Mouse (Mus musculus) lung, postnatal 0 days (tissue): ENCODE measurements around the gene Dclk2. TPM values are rescaled to one million over a fixed set of nuclear protein-coding genes. Genes with fewer than 3 reads are reported as not detected.

ENCODE experiments used
- ATAC-seq: fragments of 200-750 bp; cut with Nextera tagmentation; 2 replicates; pipeline ENCODE4 v1.8.0; 2017; ENCODE audit warnings: moderate library complexity
- DNase-seq: peaks from one replicate; pipeline ENCODE4 v3.0.0-alpha.2; 2016; ENCODE audit warnings: low spot score
- H3K27ac ChIP-seq: fragments of 300-500 bp; sonication (generic); 2 replicates; pipeline ENCODE4 v1.5.1; 2014; ENCODE audit warnings: antibody characterized with exemption, mild to moderate bottlenecking, low read length, mixed read lengths
- H3K27me3 ChIP-seq: fragments of 300-500 bp; sonication (generic); replicated peaks from 2 replicates; pipeline ENCODE4 v1.6.1; 2014; ENCODE audit warnings: low read length, mixed read lengths; ENCODE audit not compliant: insufficient read depth
- H3K36me3 ChIP-seq: fragments of 300-500 bp; sonication (generic); 2 replicates; pipeline ENCODE4 v1.6.1; 2014; ENCODE audit warnings: low read length, mixed read lengths; ENCODE audit not compliant: insufficient read depth
- H3K4me1 ChIP-seq: fragments of 300-500 bp; sonication (generic); 2 replicates; pipeline ENCODE4 v1.6.1; 2014; ENCODE audit warnings: antibody characterized with exemption, low read depth, low read length, mixed read lengths; ENCODE audit not compliant: insufficient read depth
- H3K4me2 ChIP-seq: fragments of 300-500 bp; sonication (generic); replicated peaks from 2 replicates; pipeline ENCODE4 v1.6.1; 2014; ENCODE audit warnings: low read depth, mild to moderate bottlenecking, low read length, moderate library complexity, mixed read lengths
- H3K4me3 ChIP-seq: fragments of 300-500 bp; sonication (generic); 2 replicates; pipeline ENCODE4 v1.5.1; 2014; ENCODE audit warnings: low read depth, low read length
- H3K9ac ChIP-seq: fragments of 300-500 bp; sonication (generic); replicated peaks from 2 replicates; pipeline ENCODE4 v1.6.1; 2014; ENCODE audit warnings: low read depth, mild to moderate bottlenecking
- H3K9me3 ChIP-seq: fragments of 300-500 bp; sonication (generic); 2 replicates; pipeline ENCODE4 v1.6.1; 2016; ENCODE audit warnings: low read length, mixed read lengths
- CTCF ChIP-seq: IDR thresholded peaks from 2 replicates; pipeline ENCODE4 v1.5.1; 2016; ENCODE audit warnings: antibody characterized with exemption, mild to moderate bottlenecking
- EP300 ChIP-seq: IDR thresholded peaks from 2 replicates; pipeline ENCODE4 v1.6.1; 2016; ENCODE audit warnings: antibody characterized with exemption, mild to moderate bottlenecking, control low read depth
- WGBS: fragments of 180-500 bp; shearing (Covaris S2); extraction: QIAGEN DNeasy Blood & Tissue Kit; methylation state at CpG from one replicate; pipeline ENCODE4 v1.1.7; 2014; 5-methylcytosine and 5-hydroxymethylcytosine counted together
- polyA plus RNA-seq: library from polyadenylated mRNA; unstranded; fragments of >200 nt; fragmentation: Nextera tagmentation; extraction: Ambion mirVana; gene quantifications from 2 replicates; pipeline ENCODE4 v1.2.1, GENCODE M21; 2015

Gene Dclk2
- polyA plus RNA-seq, 1 experiment from 2014 or later, result 2.1 TPM

- Histone ChIP-seq H3K36me3 (no peaks in the 10 kb centered on the region), H3K9me3 (no peaks in the 10 kb centered on the region), H3K4me3 (no peak overlapping the region), H3K27ac (no peak overlapping the region), H3K27me3 (no peaks in the 10 kb centered on the region), H3K4me1 (no peaks in the 10 kb centered on the region), H3K4me2 (no peak overlapping the region), H3K9ac (no peak overlapping the region)
- ATAC-seq (no peak), DNase-seq (no peak)
- TF ChIP-seq EP300, result no peak
- TF ChIP-seq CTCF, result no peak
- 59% methylated on average over 3 of the region's 3 CpGs for WGBS
Observed at GRCm38 (mm10) chr3:86852867-86853266, 67.8 kb downstream of the Dclk2 start.

DNA sequence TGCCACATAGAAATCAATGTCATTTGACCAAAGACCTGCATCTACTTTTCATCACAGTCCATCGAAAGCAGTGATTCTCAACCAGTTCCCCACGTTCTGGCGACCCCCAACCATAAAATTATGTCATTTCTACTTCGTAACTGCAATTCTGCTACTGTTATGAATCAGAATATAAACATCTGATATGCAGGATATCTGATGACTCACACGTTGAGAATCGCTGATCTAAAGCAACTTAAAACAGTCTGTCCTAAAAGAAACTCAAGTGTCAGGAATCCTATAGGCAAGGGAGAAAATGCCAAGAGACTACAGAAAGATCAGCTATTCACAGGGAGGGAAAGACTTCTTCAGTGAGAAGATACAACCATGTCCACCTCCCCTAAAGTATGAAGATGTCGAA lies 69.5 kb downstream of the Dclk2 start:
- TF ChIP-seq EP300 (no peak), CTCF (no peak)
- Histone ChIP-seq H3K4me1 (no peaks in the 10 kb centered on the region), H3K36me3 (no peaks in the 10 kb centered on the region), H3K9me3 (no peaks in the 10 kb centered on the region), H3K4me3 (no peak overlapping the region), H3K27ac (no peak overlapping the region), H3K4me2 (no peak overlapping the region), H3K9ac (no peak overlapping the region), H3K27me3 (no peaks in the 10 kb centered on the region)
- DNase-seq (no peak), ATAC-seq (no peak)
- WGBS, result 73% methylated on average over 7 of the region's 7 CpGs

- no peak overlapping the region for H3K4me3 ChIP-seq
- DNase-seq, result no peak
- H3K9ac ChIP-seq, result no peak overlapping the region
- TF ChIP-seq CTCF, result no peak
- TF ChIP-seq EP300, result no peak
- 62% methylated on average over 10 of the region's 10 CpGs for WGBS
- H3K27me3 ChIP-seq, result no peaks in the 10 kb centered on the region
- H3K4me1 ChIP-seq, result no peaks in the 10 kb centered on the region
- H3K27ac ChIP-seq, result no peak overlapping the region
- no peak overlapping the region for H3K4me2 ChIP-seq
- H3K9me3 ChIP-seq, result no peaks in the 10 kb centered on the region
- no peaks in the 10 kb centered on the region for H3K36me3 ChIP-seq
- no peak for ATAC-seq
Observed at GRCm38 (mm10) chr3:86850394-86851030, 70.1 kb downstream of the Dclk2 start.

DNA sequence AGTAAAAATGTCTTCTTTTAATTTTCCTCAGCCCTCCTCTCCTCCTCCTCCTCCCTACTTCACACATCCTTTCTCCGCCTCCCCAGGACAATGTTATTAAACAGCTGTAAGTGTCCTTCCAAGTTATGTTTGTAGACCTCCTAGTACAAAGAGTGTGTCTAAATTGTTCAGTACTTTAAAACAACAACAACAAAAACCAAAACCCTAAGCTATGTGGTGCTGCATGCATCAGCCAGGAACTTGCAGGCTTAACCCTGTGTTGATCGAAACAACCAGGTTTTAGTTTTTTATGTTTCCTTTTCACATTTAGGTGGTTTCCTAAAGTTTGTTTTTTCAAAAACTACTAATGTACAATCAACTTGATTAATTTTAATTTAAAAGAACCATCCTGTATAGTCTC lies 71.3 kb downstream of the Dclk2 start:
- no peaks in the 10 kb centered on the region for H3K27me3 ChIP-seq
- no peak overlapping the region for H3K9ac ChIP-seq
- no peaks in the 10 kb centered on the region for H3K9me3 ChIP-seq
- 92% methylated on average over 2 of the region's 2 CpGs for WGBS
- ATAC-seq (no peak), DNase-seq (no peak)
- TF ChIP-seq EP300 (no peak), CTCF (no peak)
- H3K36me3 ChIP-seq, result no peaks in the 10 kb centered on the region
- no peaks in the 10 kb centered on the region for H3K4me1 ChIP-seq
- H3K4me3 ChIP-seq, result no peak overlapping the region
- no peak overlapping the region for H3K27ac ChIP-seq
- H3K4me2 ChIP-seq, result no peak overlapping the region

DNA sequence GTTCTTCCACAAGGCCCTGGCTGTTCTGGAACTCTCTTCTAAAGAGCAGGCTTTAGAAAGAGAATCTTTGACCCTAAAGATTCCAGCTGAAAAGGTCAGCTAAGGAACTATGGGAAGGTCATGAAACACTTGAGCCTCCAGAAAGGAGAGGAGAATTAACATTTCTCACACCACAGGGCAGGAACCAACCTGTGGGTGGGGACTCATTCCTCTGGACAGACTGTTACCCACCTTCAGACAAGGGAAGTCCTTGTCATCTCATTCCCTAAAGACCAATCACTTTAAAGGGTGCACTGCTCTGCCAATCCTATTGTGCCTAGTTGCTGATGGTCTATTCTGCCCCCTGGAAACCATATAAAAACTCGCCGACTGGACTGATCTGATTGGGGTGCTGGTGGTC lies 73.1 kb downstream of the Dclk2 start:
- Histone ChIP-seq H3K4me1 (no peaks in the 10 kb centered on the region), H3K4me2 (no peak overlapping the region), H3K27me3 (no peaks in the 10 kb centered on the region), H3K9ac (no peak overlapping the region), H3K27ac (no peak overlapping the region), H3K36me3 (no peaks in the 10 kb centered on the region), H3K9me3 (no peaks in the 10 kb centered on the region), H3K4me3 (no peak overlapping the region)
- TF ChIP-seq CTCF, result no peak
- TF ChIP-seq EP300, result no peak
- ATAC-seq, result no peak
- whole genome bisulfite sequencing, result 88% methylated on average over 2 of the region's 2 CpGs
- DNase-seq, result no peak

- Histone ChIP-seq H3K9ac (no peak overlapping the region), H3K4me1 (no peaks in the 10 kb centered on the region), H3K27ac (no peak overlapping the region), H3K27me3 (no peaks in the 10 kb centered on the region), H3K36me3 (no peaks in the 10 kb centered on the region), H3K4me2 (no peak overlapping the region), H3K9me3 (no peaks in the 10 kb centered on the region), H3K4me3 (no peak overlapping the region)
- no peak for TF ChIP-seq CTCF
- TF ChIP-seq EP300, result no peak
- DNase-seq (no peak), ATAC-seq (no peak)
- WGBS, result 39% methylated on average over 4 of the region's 4 CpGs
Observed at GRCm38 (mm10) chr3:86846036-86846435, 74.6 kb downstream of the Dclk2 start.

DNA sequence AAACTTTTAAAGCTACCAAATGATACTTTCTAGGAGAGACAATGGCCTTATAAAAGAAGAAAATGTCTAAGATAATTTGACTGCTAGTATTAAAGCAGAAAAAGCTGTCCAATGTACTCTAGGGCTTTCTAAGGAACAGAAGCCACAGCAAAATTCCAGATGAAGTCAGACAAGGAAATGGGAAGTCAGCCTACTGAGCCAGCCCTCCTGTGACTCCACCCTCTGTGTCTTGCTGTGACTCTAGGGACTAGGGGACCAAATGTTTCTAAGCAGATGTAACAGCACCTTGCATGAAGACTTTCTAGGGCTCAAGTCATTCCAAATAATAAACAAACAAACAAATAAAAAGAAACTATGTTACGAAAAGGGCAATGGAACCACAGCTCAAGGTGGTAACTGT lies 75.1 kb downstream of the Dclk2 start:
- Histone ChIP-seq H3K27ac (no peak overlapping the region), H3K4me3 (no peak overlapping the region), H3K9me3 (no peaks in the 10 kb centered on the region), H3K27me3 (no peaks in the 10 kb centered on the region), H3K4me2 (no peak overlapping the region), H3K9ac (no peak overlapping the region), H3K4me1 (no peaks in the 10 kb centered on the region), H3K36me3 (no peaks in the 10 kb centered on the region)
- TF ChIP-seq EP300 (no peak), CTCF (no peak)
- DNase-seq (no peak), ATAC-seq (no peak)
- WGBS, result 85% methylated on average over 1 of the region's 1 CpGs
